Mouse (Mus musculus) heart, embryonic 10.5 days (tissue): Measurements from ENCODE around the gene Fastkd3. TPM values are rescaled to one million over a fixed set of nuclear protein-coding genes. Genes with fewer than 3 reads are reported as not detected.
"Not testable (repeated sequence)": the region's sequence is repeated elsewhere in the genome, so short reads cannot be mapped to it uniquely, and the experiment has no call there.

ENCODE experiments used
- DNase-seq: peaks from one replicate; pipeline ENCODE4 v3.0.0-alpha.2; 2017; ENCODE audit warnings: low spot score
- H3K27ac ChIP-seq: fragments of 300-500 bp; sonication (generic); 2 replicates; pipeline ENCODE4 v1.5.1; 2016; ENCODE audit warnings: mild to moderate bottlenecking
- H3K27me3 ChIP-seq: fragments of 300-500 bp; sonication (generic); 2 replicates; pipeline ENCODE4 v1.6.1; 2016; ENCODE audit warnings: mild to moderate bottlenecking; ENCODE audit not compliant: poor library complexity, insufficient read depth, severe bottlenecking
- H3K36me3 ChIP-seq: fragments of 300-500 bp; sonication (generic); 2 replicates; pipeline ENCODE4 v1.6.1; 2016; ENCODE audit warnings: mild to moderate bottlenecking, moderate library complexity
- H3K4me1 ChIP-seq: fragments of 300-500 bp; sonication (generic); 2 replicates; pipeline ENCODE4 v1.6.1; 2016; ENCODE audit warnings: mild to moderate bottlenecking
- H3K4me3 ChIP-seq: fragments of 300-500 bp; sonication (generic); 2 replicates; pipeline ENCODE4 v1.5.1; 2016; ENCODE audit warnings: mild to moderate bottlenecking, moderate library complexity
- H3K9me3 ChIP-seq: fragments of 300-500 bp; sonication (generic); 2 replicates; pipeline ENCODE4 v1.6.1; 2016; ENCODE audit warnings: mild to moderate bottlenecking, moderate library complexity
- WGBS: fragments of 180-500 bp; shearing (Covaris S2); methylation state at CpG from one replicate; pipeline ENCODE4 v1.1.7; 2016; 5-methylcytosine and 5-hydroxymethylcytosine counted together
- polyA plus RNA-seq: library from polyadenylated mRNA; unstranded; fragments of >200 nt; fragmentation: Nextera tagmentation; extraction: Ambion mirVana; gene quantifications from 2 replicates; pipeline ENCODE4 v1.2.1, GENCODE M21; 2016

The Fastkd3 gene
- 30.3 and 32.9 TPM in 2 replicates for polyA plus RNA-seq

- peaks cover 56% of the 10 kb centered on the region for H3K36me3 ChIP-seq
- no peaks in the 10 kb centered on the region for H3K27me3 ChIP-seq
- H3K4me3 ChIP-seq, result peak within 1 kb of the TSS; percentile 84
- peaks cover 7% of the 10 kb centered on the region for H3K4me1 ChIP-seq
- under 1% methylated on average over 81 of the region's 81 CpGs for WGBS
- H3K9me3 ChIP-seq, result no peaks in the 10 kb centered on the region
- H3K27ac ChIP-seq, result peak within 1 kb of the TSS; percentile 90
- peak; percentile 99 for DNase-seq
Observed at GRCm38 (mm10) chr13:68581747-68582516, at the start of gene Fastkd3, which contains the start of gene Mtrr. TSS of gene Fastkd3 (plus strand) at chr13:68582234. TSS of gene Mtrr (minus strand) at chr13:68582149.

- H3K9me3 ChIP-seq, H3K27me3 ChIP-seq, H3K27ac ChIP-seq, H3K4me1 ChIP-seq, H3K36me3 ChIP-seq, H3K4me3 ChIP-seq: not testable (repeated sequence)
- 33% methylated on average over 5 of the region's 6 CpGs for WGBS
- DNase-seq, result peak; percentile 66
Observed at GRCm38 (mm10) chr13:68553391-68553790, 28.6 kb upstream of the Fastkd3 start.

DNA sequence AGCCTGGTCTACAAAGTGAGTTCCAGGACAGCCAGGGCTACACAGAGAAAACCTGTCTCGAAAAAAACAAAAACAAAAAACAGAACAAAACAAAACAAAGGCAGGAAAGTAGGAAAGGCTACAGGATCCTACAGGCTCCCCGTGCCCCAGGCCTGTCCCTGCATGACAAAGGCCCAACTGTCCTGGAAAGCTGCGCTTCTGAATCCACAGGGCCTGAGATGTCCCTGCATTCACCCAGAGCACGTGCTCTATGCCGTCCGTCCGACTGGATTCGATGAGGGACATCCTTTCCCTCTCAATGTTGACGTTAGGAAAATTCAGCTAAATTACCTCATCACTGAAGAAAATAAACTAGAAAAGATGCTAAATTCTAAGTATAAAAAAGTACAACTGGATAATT, 13.9 kb upstream of the Fastkd3 start:
- peaks cover 8% of the 10 kb centered on the region; the same call in 1 of the 2 replicates for H3K4me1 ChIP-seq
- DNase-seq, result no peak
- H3K9me3 ChIP-seq, result no peaks in the 10 kb centered on the region
- no peak overlapping the region for H3K4me3 ChIP-seq
- no peaks in the 10 kb centered on the region for H3K27me3 ChIP-seq
- H3K36me3 ChIP-seq, result peaks cover 88% of the 10 kb centered on the region
- WGBS, result 95% methylated on average over 9 of the region's 9 CpGs
- H3K27ac ChIP-seq, result no peak overlapping the region

GRCm38 (mm10) chr13:68568548-68568947, 13.5 kb upstream of the Fastkd3 start:
- no peak for DNase-seq
- Histone ChIP-seq H3K4me3 (no peak overlapping the region), H3K27ac (no peak overlapping the region), H3K4me1 (peaks cover 13% of the 10 kb centered on the region), H3K9me3 (no peaks in the 10 kb centered on the region), H3K27me3 (no peaks in the 10 kb centered on the region), H3K36me3 (peaks cover 86% of the 10 kb centered on the region)
- WGBS, result 92% methylated on average over 11 of the region's 11 CpGs

DNA sequence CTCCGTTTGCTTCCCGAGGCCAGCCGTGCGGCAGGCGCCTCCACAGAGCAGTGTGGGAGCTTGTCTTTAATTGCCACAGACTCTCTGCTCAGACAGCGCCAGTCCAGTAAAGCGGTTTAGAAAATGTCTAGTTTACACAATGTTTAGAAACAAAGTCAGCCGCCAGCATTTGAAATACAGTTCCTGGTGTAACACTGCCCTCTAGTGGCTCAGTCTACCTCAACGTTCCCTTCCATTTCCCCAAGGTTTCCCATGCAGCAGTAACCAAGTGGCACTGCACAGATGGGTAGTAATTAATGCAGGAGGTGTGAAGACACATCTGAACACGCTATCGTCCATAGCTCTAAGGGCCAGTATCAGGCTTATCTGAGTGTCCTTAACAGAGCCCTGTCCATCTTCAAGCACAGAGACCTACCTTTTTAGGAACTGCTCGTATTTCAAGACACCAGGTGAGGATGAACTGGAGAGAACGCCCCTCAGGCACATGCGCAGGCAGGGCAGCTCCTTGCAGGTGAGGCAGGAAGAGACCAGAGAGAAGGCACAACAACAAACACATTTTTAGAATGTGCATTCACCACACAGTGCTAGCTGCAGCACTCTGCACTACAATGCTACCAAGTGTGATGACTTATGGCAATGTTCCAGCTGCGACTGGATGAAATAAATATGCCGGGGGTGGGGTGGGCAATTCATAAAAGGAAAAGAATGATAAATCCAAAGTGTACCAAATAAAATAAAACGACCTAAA, 12.3 kb upstream of the Fastkd3 start:
- H3K9me3 ChIP-seq, result no peaks in the 10 kb centered on the region
- WGBS, result 76% methylated on average over 17 of the region's 17 CpGs
- H3K4me3 ChIP-seq, result no peak overlapping the region
- H3K4me1 ChIP-seq, result peaks cover 19% of the 10 kb centered on the region
- no peaks in the 10 kb centered on the region for H3K27me3 ChIP-seq
- no peak overlapping the region for H3K27ac ChIP-seq
- DNase-seq, result no peak
- peaks cover 77% of the 10 kb centered on the region for H3K36me3 ChIP-seq

- WGBS, result 58% methylated on average over 19 of the region's 19 CpGs
- DNase-seq, result peak; percentile 87
- peak overlapping the region; percentile 83 for H3K27ac ChIP-seq
- no peaks in the 10 kb centered on the region for H3K27me3 ChIP-seq
- H3K4me1 ChIP-seq, result peaks cover 19% of the 10 kb centered on the region
- H3K4me3 ChIP-seq, result no peak overlapping the region; the same call in 1 of the 2 replicates
- H3K36me3 ChIP-seq, result peaks cover 77% of the 10 kb centered on the region
- no peaks in the 10 kb centered on the region for H3K9me3 ChIP-seq
Observed at GRCm38 (mm10) chr13:68572247-68572646, 9.8 kb upstream of the Fastkd3 start.

DNA sequence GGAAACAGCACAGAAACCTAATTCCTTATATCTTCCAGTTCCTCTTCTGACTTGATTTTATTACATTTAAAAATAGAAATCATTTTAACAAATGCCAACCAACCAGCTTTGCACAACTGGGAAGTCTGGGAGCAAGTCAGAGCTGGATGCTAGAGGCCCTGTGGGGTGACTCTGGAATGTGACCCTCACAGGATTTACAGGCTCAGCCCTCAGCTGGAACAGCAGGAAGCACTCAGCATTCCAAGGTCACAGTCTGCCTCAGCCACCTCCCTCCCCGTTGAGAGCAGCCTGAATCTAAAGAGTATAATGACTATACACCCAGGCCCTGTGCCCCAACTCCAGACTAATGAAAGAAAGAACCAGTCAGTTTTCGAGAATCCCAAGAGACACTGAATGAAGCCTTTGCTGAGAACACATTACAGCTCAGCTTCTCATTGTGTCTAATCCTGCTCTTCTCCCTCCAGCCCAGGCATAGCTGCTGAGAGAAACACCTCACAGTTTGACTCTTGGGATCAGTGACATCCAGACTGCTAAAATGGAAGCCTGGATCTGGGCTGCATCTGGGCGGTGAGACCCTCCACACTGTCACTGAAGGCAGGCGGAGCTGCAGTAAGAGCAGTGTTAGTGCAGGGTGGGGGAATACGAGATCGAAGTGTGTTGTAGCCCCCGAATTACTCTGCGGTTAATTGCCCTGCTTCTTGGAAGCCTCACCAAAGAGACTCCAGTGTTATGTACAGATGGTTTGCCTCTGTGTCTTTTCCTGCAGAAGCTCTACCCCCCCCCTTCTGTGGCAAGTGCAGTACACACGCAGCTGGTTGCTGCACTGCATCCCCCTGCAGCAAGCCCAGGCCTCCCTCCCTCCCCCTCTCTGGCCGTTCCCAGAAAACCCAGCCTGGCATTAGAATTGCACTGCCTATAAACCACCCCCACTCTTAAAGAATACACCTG, 8.8 kb upstream of the Fastkd3 start:
- Histone ChIP-seq H3K4me1 (peaks cover 19% of the 10 kb centered on the region), H3K27me3 (no peaks in the 10 kb centered on the region), H3K4me3 (no peak overlapping the region), H3K36me3 (peaks cover 78% of the 10 kb centered on the region), H3K9me3 (no peaks in the 10 kb centered on the region), H3K27ac (peak overlapping the region; percentile 83)
- peak; percentile 88 for DNase-seq
- 62% methylated on average over 10 of the region's 10 CpGs for WGBS

- Histone ChIP-seq H3K27me3 (no peaks in the 10 kb centered on the region), H3K4me3 (no peak overlapping the region), H3K36me3 (peaks cover 79% of the 10 kb centered on the region), H3K9me3 (no peaks in the 10 kb centered on the region), H3K4me1 (peaks cover 19% of the 10 kb centered on the region), H3K27ac (no peak overlapping the region)
- DNase-seq, result no peak
- WGBS, result 81% methylated on average over 4 of the region's 4 CpGs
Observed at GRCm38 (mm10) chr13:68574398-68574797, 7.6 kb upstream of the Fastkd3 start.

GRCm38 (mm10) chr13:68577945-68578344, 4.1 kb upstream of the Fastkd3 start:
- H3K27ac ChIP-seq, result no peak overlapping the region
- DNase-seq, result no peak
- H3K4me1 ChIP-seq, result peaks cover 17% of the 10 kb centered on the region
- H3K9me3 ChIP-seq, result no peaks in the 10 kb centered on the region
- H3K36me3 ChIP-seq, result peaks cover 49% of the 10 kb centered on the region
- H3K27me3 ChIP-seq, result no peaks in the 10 kb centered on the region
- WGBS, result 92% methylated on average over 7 of the region's 7 CpGs
- H3K4me3 ChIP-seq, result no peak overlapping the region

- no peaks in the 10 kb centered on the region for H3K27me3 ChIP-seq
- H3K27ac ChIP-seq, result peak overlapping the region; percentile 90
- H3K36me3 ChIP-seq, result peaks cover 57% of the 10 kb centered on the region
Observed at GRCm38 (mm10) chr13:68581086-68581740, 821 bp upstream of the Fastkd3 start.

GRCm38 (mm10) chr13:68582517-68582780, 415 bp downstream of the Fastkd3 start:
- Histone ChIP-seq H3K36me3 (peaks cover 56% of the 10 kb centered on the region), H3K4me1 (peaks cover 7% of the 10 kb centered on the region), H3K9me3 (no peaks in the 10 kb centered on the region), H3K27me3 (no peaks in the 10 kb centered on the region), H3K27ac (peak overlapping the region; percentile 90), H3K4me3 (peak overlapping the region; percentile 84)
- WGBS, result 1% methylated on average over 11 of the region's 11 CpGs
- no peak for DNase-seq

More at GRCm38 (mm10) chr13:68581086-68581740, 821 bp upstream of the Fastkd3 start:
- no peak for DNase-seq
- Histone ChIP-seq H3K4me3 (peak overlapping the region; percentile 84), H3K9me3 (no peaks in the 10 kb centered on the region), H3K4me1 (peaks cover 7% of the 10 kb centered on the region)
- WGBS, result 26% methylated on average over 14 of the region's 14 CpGs

GRCm38 (mm10) chr13:68583961-68584360, 1.9 kb downstream of the Fastkd3 start:
- Histone ChIP-seq H3K27ac (no peak overlapping the region), H3K4me1 (peaks cover 7% of the 10 kb centered on the region), H3K9me3 (no peaks in the 10 kb centered on the region), H3K36me3 (peaks cover 56% of the 10 kb centered on the region), H3K27me3 (no peaks in the 10 kb centered on the region), H3K4me3 (no peak overlapping the region)
- no peak for DNase-seq
- WGBS, result 91% methylated on average over 11 of the region's 11 CpGs
